Mouse (Mus musculus): ENCODE data around the gene Sirt7.

Gene Sirt7

DNA sequence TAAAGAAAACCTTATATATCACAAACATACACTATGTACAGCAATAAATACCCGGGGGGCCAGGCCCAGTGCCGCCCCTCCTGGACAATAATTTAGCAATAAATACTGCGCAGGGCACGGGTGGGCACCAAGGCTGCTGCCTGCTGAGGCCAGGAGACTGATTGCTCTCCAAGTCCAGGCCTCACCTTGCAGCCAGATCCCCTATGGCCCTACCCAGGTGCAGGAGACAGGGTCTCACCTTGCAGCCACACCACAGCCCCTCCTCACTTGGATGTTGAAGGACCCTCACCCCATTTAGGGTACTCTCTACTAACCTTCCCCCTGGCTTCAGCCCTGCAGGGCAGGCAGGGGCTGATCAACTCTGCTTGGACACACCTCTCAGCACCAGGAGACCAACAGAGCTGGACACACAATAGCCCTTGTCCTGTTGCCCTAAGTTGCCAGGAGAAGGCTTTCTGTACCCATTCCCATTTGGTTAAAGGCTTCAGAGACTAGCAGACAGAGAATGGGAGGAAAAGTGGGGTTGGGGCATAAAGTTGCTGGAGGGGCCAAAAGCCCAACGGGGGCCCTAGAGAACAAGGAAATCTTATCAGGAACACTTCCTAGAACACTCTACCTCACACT, at the start of gene Sirt7:
Gene Sirt7 (minus strand): TSS at position 89 of the 624 bp plus-strand sequence.
- in situ Hi-C loops (cut with MboI, MseI), result loop anchor here in 1 of 2 experiments (5.0 kb wide), 1 partner anchor 87 kb away; the partner anchor contains the start of genes Cenpx and Lrrc45

DNA sequence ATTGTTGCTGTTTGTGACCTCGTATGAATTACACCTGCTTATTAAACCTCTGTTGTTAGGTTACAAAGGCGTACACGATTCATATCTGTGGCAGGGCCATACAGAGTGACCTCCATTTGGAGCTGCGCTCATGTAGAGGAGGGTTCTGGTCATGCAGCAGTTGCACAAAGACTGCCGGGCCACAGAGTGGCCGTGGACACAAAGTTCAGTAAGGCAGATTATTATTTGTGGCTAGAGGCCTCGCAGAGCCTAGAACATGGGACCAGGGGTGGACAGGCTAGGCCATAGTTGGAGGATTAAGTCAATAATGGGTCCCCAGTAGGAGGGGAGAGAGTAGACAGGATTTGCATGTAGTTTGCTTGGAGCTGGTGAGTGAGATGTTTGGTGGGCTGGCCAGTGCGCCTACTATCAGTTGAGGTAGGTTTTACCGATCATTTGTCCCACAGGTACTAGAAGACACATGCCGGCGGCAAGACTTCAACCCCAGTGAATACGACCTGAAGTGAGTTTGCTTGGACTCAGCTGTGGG, 48.6 kb upstream of the Sirt7 start:
- in situ Hi-C loops (cut with MboI, MseI), result no loop called here

DNA sequence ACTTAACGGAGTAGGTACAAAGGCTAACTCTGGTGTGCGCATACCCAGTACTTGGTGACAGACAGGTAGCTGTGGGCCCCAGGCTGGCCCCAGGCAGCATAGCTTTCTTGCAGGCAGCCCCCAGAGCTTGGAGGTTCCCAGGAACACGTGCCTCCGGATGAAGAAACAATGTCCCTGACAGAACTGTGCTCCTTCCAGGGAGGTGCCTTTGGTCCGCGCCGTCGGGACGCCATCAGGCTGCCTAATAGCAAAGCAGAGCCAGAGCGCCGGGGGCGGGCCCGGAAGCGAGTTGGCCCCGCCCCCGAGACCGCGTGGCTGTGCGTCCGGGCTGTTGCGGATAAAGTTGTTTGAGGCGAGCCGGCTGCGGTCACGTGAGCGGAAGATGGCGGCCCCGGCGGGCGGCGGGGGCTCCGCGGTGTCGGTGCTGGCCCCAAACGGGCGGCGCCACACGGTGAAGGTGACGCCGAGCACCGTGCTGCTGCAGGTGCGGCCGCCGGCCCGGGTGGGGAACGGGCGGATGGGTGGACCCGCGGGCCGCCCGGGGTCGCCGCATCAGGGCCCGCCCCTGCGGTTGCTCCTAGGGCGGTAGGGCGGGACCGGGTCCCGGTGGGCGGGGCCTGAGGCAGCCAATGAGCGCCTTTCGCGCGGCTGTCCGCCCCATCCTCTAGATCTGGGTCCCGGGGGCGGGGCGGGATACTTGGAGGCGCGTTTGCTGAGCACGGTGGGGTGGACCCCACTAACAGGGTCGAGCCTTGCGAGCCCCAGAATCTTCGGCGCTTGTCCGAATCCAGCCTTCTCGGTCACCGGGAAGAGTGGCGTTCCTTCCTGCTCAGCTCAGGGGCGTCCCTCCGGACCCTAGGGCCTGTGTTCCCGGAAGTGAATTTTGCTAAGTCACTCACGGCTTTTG, 47.9 kb upstream of the Sirt7 start, which contains the start of gene Aspscr1:
Gene Aspscr1 (plus strand): TSS at position 287 of the 907 bp plus-strand sequence.
- in situ Hi-C loops (cut with MboI, MseI), result no loop called here

GRCm38 (mm10) chr11:120666617-120667016, 41.6 kb upstream of the Sirt7 start:
- in situ Hi-C loops (cut with MboI, MseI), result no loop called here

- in situ Hi-C loops (cut with MboI, MseI), result no loop called here
These were observed 40.4 kb upstream of the Sirt7 start for GRCm38 (mm10) chr11:120665406-120665805.

- in situ Hi-C loops (cut with MboI, MseI), result no loop called here
These were observed 38.7 kb upstream of the Sirt7 start for GRCm38 (mm10) chr11:120663714-120664113.

DNA sequence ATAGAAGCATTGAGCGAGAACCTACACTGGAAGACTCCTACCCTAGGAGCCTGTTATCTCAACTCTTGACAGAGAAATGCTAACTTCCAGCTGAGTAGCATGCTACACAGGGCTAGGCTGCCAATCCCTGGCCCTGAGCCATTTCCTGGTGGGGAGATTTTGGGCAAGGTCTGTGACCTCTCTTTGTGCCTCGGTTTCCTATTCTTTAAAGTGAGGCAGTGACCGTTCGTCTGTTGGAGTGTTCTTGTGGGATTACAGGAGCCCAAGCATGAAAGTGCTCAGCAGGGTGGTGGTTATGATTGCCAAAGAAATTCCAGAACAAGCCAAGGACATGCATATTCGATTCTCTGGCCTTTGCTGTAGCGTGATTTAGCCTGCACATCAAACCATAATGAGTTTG, 37.7 kb upstream of the Sirt7 start:
- in situ Hi-C loops (cut with MboI, MseI), result no loop called here

GRCm38 (mm10) chr11:120661076-120661460, 36.0 kb upstream of the Sirt7 start, which contains the start of gene Notum:
TSS of gene Notum (minus strand) at chr11:120661175.
- in situ Hi-C loops (cut with MboI, MseI), result no loop called here

DNA sequence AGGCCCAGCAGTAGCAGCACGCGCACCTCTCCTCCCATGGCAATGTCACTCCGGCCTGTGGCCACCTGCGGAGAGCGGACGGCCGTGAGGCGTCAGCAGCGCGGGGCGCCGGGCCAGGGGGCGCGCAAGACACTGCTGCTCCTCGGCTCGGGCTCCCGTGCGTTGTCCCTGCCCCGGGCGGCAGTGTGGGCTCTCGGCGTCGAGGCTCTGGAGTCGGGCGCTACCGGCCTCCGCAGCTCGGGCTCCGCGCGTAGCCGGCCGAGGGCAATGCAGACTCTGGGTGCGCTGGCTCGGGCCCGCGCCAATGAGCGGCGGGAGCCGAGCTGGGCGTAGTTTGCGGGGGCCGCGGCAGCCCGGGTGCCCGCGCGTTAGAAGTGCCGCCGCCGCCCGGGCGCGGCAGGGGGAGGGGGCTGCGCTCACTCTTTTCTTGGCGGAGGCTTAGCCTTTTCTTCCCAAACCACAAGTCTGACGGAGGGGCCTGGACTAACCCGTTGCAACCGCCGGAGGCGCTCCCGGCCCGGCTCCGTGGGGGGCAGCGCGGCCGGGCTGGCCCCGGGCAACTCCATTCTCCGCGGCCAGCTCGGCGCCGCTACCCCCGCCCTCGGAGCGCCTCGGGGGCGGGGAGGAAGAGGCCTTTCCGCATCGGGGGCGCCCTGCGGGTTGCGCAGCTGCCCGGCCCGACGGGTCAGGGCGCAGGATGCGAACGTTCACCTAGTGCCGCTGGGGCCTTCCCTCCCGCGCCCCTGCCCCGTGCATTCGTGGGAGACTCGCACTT, 35.4 kb upstream of the Sirt7 start:
- in situ Hi-C loops (cut with MboI, MseI), result no loop called here

DNA sequence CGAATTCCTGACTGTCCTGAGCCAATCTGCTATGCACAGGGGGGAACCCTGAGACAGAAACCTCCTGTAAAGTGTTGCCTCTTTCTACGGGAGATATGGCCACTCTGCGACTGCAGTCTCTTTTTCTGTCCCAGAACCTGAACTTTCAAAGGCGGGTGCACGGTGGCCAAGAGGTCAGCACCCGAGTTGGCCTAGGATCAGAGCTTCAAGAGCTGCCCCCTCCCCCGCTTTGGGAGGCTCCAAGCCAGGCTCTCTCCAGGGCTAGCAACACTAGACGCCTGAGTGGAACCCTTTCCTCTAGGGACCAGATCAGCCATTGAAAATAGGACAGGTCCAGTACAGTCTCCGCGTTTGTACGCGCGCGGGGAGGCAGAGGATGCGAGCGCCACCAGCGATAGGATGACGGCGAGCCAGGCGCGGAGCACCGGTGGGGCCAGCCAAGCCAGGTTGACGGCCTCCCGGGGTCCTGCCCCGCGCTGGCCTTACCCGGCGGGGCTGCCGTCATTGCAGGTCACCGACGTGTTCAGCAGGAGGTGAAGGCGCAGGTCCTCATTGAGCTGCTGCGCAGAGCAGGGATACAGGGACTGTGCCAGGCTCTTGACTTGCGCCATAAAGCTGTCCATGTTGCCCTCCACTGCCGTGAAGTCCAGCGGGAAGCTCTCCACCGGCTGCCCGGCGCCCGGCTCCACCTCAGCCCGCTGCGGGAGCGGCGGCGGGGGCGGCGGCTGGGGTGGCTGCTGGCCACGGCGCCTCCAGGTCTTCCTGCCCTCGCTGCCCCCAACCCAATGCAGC, 34.7 kb upstream of the Sirt7 start:
- in situ Hi-C loops (cut with MboI, MseI), result no loop called here

GRCm38 (mm10) chr11:120658876-120659410, 33.9 kb upstream of the Sirt7 start:
- in situ Hi-C loops (cut with MboI, MseI), result no loop called here

DNA sequence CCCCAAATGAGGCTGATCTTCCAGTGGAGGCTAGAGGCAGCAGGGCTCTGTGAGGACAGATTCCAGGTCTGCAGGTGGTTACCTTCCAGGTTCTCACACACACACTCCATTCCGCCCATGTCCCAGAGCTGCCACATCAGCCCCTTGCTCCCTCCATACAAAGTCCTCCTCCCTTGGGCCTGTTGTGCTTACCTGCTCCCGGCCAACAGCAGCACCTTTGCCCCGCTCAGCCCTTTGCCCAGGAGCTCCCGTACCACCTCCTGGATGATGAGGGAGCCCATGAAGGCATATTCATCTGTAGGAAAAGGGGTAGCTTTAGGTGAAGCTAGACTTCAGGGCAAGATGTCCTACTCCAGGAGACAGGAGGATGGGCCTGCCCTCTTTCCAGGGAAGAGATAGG, 32.3 kb upstream of the Sirt7 start:
- in situ Hi-C loops (cut with MboI, MseI), result no loop called here

- in situ Hi-C loops (cut with MboI, MseI), result no loop called here
These were observed 29.7 kb upstream of the Sirt7 start for GRCm38 (mm10) chr11:120654741-120655140.

GRCm38 (mm10) chr11:120651872-120652271, 26.8 kb upstream of the Sirt7 start:
- in situ Hi-C loops (cut with MboI, MseI), result no loop called here

- in situ Hi-C loops (cut with MboI, MseI), result no loop called here
These were observed 23.0 kb upstream of the Sirt7 start, which contains the start of gene Myadml2 for GRCm38 (mm10) chr11:120648001-120648476. TSS of gene Myadml2 (minus strand) at chr11:120648158.

- in situ Hi-C loops (cut with MboI, MseI), result no loop called here
These were observed 22.2 kb upstream of the Sirt7 start for GRCm38 (mm10) chr11:120647047-120647830.

DNA sequence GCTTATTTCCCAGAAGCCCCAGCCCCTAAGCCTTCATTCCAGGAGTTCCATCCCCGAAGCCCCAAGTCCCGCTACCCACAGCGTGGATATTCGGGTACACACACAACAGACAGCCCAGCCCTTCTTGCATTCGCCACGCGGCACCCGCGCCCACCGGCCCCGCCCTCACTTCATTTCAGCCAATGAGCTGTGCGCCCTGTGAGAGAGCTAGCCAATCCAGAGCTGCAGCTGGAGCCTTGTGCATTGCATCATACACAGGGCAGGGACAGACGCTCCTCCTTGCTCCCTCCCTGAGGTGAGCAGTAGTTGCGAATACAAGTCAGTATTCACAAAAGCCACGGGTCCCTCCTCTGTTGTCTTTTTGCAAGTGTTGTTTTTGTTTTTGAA, 18.6 kb upstream of the Sirt7 start, which contains the start of gene Pycr1:
Gene Pycr1 (minus strand): TSS at position 169 of the 387 bp plus-strand sequence.
- in situ Hi-C loops (cut with MboI, MseI), result no loop called here

DNA sequence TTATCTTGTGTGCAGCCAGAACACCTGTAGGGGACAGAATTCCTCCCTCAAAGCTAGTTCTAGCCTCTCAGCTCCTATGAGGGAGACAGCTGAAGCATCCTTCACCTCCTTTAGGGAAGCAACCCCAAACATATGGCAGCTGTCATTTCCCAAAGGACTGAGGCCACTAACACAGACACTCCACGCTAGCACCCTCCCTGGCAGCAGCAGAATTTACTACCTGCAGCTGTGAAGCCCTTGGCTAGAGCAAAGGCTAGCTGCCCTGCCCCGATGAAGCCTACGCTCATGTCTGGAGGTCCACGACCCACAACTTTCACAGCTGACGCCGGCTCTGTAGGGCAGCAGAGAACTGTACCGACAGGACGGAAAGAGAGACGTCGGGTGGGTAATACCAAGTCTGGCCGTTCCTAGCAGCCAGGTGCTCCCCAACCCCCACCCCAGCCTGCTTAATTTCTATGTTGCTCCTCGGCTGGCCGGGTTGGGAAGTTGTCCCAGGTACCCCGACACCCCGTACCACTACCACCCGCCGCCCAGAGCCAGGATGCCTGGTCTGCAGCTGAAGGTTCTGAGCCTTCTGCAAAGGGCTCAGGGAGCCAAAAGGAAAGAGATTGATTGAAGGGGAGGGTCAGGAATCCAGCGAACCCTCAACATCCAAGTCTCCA, 18.0 kb upstream of the Sirt7 start:
- in situ Hi-C loops (cut with MboI, MseI), result no loop called here

DNA sequence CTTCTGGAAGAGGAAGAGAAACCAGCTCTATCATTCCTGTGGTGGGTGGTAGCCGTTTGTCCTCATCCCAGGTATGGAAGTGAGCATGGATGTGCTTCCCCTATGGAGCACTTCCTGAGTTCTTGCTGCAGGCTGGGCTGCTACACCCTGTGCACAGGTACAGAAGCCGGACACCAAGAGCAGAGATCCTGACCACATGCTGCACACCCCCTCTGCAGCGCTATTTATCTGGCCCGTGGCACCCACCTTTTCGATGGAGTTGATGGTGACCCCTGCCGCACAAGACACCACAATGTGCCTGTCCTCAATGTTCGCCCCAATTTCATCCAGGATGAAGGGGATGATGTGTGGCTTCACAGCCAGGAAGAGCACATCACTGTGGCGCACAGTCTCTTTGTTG, 16.8 kb upstream of the Sirt7 start:
- in situ Hi-C loops (cut with MboI, MseI), result no loop called here

Data from T-helper 17 cell (primary cell).